Mouse (Mus musculus): ENCODE data around the gene Zcrb1. TPM values are rescaled to one million over a fixed set of nuclear protein-coding genes. Genes with fewer than 3 reads are reported as not detected.

The Zcrb1 gene
- total and polyA plus RNA-seq, 3 experiments: 49.1 to 146 (median 60.3) TPM

DNA sequence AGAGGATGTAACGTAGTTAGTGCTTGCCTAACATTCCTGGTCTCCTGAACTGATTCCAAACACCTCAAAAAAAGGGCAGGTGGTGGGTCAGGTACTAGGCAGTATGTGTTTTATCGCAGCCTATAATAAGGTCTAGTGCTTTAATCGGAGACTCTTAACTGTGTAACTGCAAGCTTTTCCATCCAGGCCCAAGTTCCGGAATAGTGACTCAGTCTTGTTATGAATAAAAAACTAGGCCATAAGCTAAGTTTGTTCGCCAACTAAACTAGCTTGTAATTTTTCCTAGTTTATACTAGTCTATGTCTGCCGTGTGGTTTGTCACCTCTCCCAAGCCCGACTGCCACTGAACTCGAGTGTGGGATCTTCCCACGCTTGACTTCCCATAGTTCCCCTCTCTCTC, 16.3 kb upstream of the Zcrb1 start:
- Histone ChIP-seq H3K27me3 (replicated peaks) (no peaks in the 10 kb centered on the region), H3K4me1 (ENCODE audit: control insufficient read depth in 1 of 2, insufficient read depth in 2 of 2) (no peaks in the 10 kb centered on the region), H3K4me2 (ENCODE audit: insufficient read depth, low read depth, poor library complexity, severe bottlenecking) (no peak overlapping the region), H3K27ac (ENCODE audit: insufficient read depth, low read depth) (no peak overlapping the region), H3K79me2 (replicated peaks; ENCODE audit: control insufficient read depth, extremely low read depth, insufficient read depth, poor library complexity, severe bottlenecking) (peaks cover 11% of the 10 kb centered on the region; the same call in 1 of the 2 replicates), H3K36me3 (replicated peaks in 1 of 2; ENCODE audit: control insufficient read depth in 1 of 2, insufficient read depth in 1 of 2, low read length in 1 of 2) (peaks cover 20 to 75% of the 10 kb centered on the region in 2 experiments), H3K9ac (ENCODE audit: insufficient read depth, low read depth) (no peak overlapping the region), H3K4me3 (replicated peaks in 1 of 3; ENCODE audit: low read depth in 2 of 3, low read length in 2 of 3, poor library complexity in 1 of 3) (no peak overlapping the region), H3K9me3 (replicated peaks; ENCODE audit: low read length) (no peaks in the 10 kb centered on the region)
- no peak for TF ChIP-seq BHLHE40 (IDR thresholded peaks at IDR 0.05; ENCODE audit: low read depth, low read length)
- no peak for TF ChIP-seq MAFK (IDR thresholded peaks at IDR 0.05; ENCODE audit: insufficient replicate concordance, low read length)
- no peak for TF ChIP-seq MEF2A (IDR thresholded peaks at IDR 0.05; ENCODE audit: borderline replicate concordance, low read depth, low read length)
- TF ChIP-seq IRF4 (IDR thresholded peaks at IDR 0.05; ENCODE audit: low read depth, low read length): no peak
- dilution Hi-C loops (cut with MboI; ENCODE audit: extremely low pct_ligation_motif_present, extremely low pct_unique_long_range_greater_than_20kb, low sequenced_read_pairs) (no loop called here), in situ Hi-C loops (cut with MboI; ENCODE audit: low pct_ligation_motif_present, low pct_unique_long_range_greater_than_20kb, low sequenced_read_pairs) (no loop called here)
- DNase-seq (ENCODE audit: extremely low read depth): no peak

DNA sequence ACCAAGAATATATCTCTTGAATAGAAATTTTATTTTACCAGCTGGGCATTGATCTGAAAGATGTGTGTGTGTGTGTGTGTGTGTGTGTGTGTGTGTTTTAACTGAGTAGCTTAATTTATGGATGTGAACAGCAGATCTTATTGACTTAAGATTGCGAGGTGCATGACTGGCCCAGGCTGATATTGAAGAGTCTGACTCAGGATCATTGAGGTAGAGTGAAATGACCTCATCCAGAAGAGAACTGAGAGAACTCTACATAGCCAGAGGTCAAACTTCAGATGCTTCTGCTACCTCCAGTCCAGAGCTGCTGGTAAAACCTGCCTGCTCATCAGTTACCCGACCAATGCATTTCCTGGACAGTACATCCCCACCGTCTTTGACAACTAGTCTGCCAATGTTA, 14.3 kb upstream of the Zcrb1 start:
- H3K79me2 ChIP-seq (replicated peaks; ENCODE audit: control insufficient read depth, extremely low read depth, insufficient read depth, poor library complexity, severe bottlenecking): peaks cover 14% of the 10 kb centered on the region; the same call in 1 of the 2 replicates
- no peak overlapping the region for H3K9ac ChIP-seq (ENCODE audit: insufficient read depth, low read depth)
- no peak overlapping the region for H3K27ac ChIP-seq (ENCODE audit: insufficient read depth, low read depth)
- DNase-seq (ENCODE audit: extremely low read depth): no peak
- in situ Hi-C loops (cut with MboI; ENCODE audit: low pct_ligation_motif_present, low pct_unique_long_range_greater_than_20kb, low sequenced_read_pairs): no loop called here
- dilution Hi-C loops (cut with MboI; ENCODE audit: extremely low pct_ligation_motif_present, extremely low pct_unique_long_range_greater_than_20kb, low sequenced_read_pairs): no loop called here
- TF ChIP-seq ZNF384 (IDR thresholded peaks at IDR 0.05; ENCODE audit: low read depth, low read length): no peak
- no peak for TF ChIP-seq USF2 (conservative IDR thresholded peaks at IDR 0.05; ENCODE audit: low read depth, low read length)
- no peak for TF ChIP-seq RAD21 (IDR thresholded peaks at IDR 0.05; ENCODE audit: low read depth, low read length)
- no peak for TF ChIP-seq POLR2AphosphoS2 (IDR thresholded peaks at IDR 0.05; ENCODE audit: low read depth, low read length)
- TF ChIP-seq MXI1 (IDR thresholded peaks at IDR 0.05; ENCODE audit: low read depth, low read length): no peak
- no peak overlapping the region for H3K4me3 ChIP-seq (replicated peaks in 1 of 3; ENCODE audit: low read depth in 2 of 3, low read length in 2 of 3, poor library complexity in 1 of 3)
- H3K36me3 ChIP-seq (replicated peaks in 1 of 2; ENCODE audit: control insufficient read depth in 1 of 2, insufficient read depth in 1 of 2, low read length in 1 of 2): peaks cover 19 to 83% of the 10 kb centered on the region in 2 experiments
- no peaks in the 10 kb centered on the region for H3K27me3 ChIP-seq (replicated peaks)
- H3K4me2 ChIP-seq (ENCODE audit: insufficient read depth, low read depth, poor library complexity, severe bottlenecking): no peak overlapping the region
- H3K4me1 ChIP-seq (ENCODE audit: control insufficient read depth in 1 of 2, insufficient read depth in 2 of 2): peaks cover 0 to 5% of the 10 kb centered on the region in 2 experiments; a peak in 1 of 4 replicates
- H3K9me3 ChIP-seq (replicated peaks; ENCODE audit: low read length): no peaks in the 10 kb centered on the region

DNA sequence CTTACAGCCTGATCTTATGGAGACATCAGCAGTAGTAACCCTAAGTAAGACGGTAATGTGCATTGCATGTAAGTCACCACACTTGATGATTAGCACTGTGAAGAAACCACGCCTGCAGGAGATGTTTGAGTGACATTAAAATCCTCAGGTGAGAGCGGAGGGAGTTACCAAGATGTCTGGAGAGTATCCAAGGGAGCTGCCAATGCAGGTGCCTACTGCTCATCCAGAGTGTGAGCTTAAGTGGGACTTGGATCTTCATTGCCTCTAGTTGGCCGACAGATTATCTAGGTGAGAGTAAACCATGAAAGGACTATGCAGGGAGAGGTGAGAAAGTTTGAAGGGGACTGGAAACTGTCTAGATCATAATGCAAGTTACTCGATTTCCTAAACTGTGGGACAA, 8.4 kb upstream of the Zcrb1 start:
- peaks cover 0 to 21% of the 10 kb centered on the region in 2 experiments; a peak in 2 of 4 replicates for H3K4me1 ChIP-seq (ENCODE audit: control insufficient read depth in 1 of 2, insufficient read depth in 2 of 2)
- H3K9me3 ChIP-seq (replicated peaks; ENCODE audit: low read length): no peaks in the 10 kb centered on the region
- no peak overlapping the region for H3K27ac ChIP-seq (ENCODE audit: insufficient read depth, low read depth)
- peaks cover 5 to 62% of the 10 kb centered on the region in 2 experiments for H3K36me3 ChIP-seq (replicated peaks in 1 of 2; ENCODE audit: control insufficient read depth in 1 of 2, insufficient read depth in 1 of 2, low read length in 1 of 2)
- dilution Hi-C loops (cut with MboI; ENCODE audit: extremely low pct_ligation_motif_present, extremely low pct_unique_long_range_greater_than_20kb, low sequenced_read_pairs) (no loop called here), in situ Hi-C loops (cut with MboI; ENCODE audit: low pct_ligation_motif_present, low pct_unique_long_range_greater_than_20kb, low sequenced_read_pairs) (no loop called here)
- DNase-seq (ENCODE audit: extremely low read depth): no peak
- H3K4me3 ChIP-seq (replicated peaks in 1 of 3; ENCODE audit: low read depth in 2 of 3, low read length in 2 of 3, poor library complexity in 1 of 3): no peak overlapping the region
- peaks cover 39% of the 10 kb centered on the region for H3K79me2 ChIP-seq (replicated peaks; ENCODE audit: control insufficient read depth, extremely low read depth, insufficient read depth, poor library complexity, severe bottlenecking)
- no peak for TF ChIP-seq USF1 (IDR thresholded peaks at IDR 0.05; ENCODE audit: low read depth, low read length)
- no peak for TF ChIP-seq POLR2A (IDR thresholded peaks at IDR 0.05; ENCODE audit: low read depth, low read length)
- TF ChIP-seq MEF2A (IDR thresholded peaks at IDR 0.05; ENCODE audit: borderline replicate concordance, low read depth, low read length): no peak
- TF ChIP-seq ETS1 (conservative IDR thresholded peaks at IDR 0.05; ENCODE audit: low read depth, low read length): no peak
- TF ChIP-seq MAX (IDR thresholded peaks at IDR 0.05; ENCODE audit: low read length): no peak
- no peak for TF ChIP-seq EP300 (IDR thresholded peaks at IDR 0.05; ENCODE audit: low read length)
- TF ChIP-seq GABPA (IDR thresholded peaks at IDR 0.05; ENCODE audit: insufficient replicate concordance, low read depth, low read length): no peak
- H3K9ac ChIP-seq (ENCODE audit: insufficient read depth, low read depth): no peak overlapping the region
- H3K4me2 ChIP-seq (ENCODE audit: insufficient read depth, low read depth, poor library complexity, severe bottlenecking): no peak overlapping the region
- H3K27me3 ChIP-seq (replicated peaks): no peaks in the 10 kb centered on the region

All from CH12.LX (cell line).